Mouse (Mus musculus): ENCODE measurements around the gene Stab2. TPM values are rescaled to one million over a fixed set of nuclear protein-coding genes. Genes with fewer than 3 reads are reported as not detected.
A peak's percentile ranks its signal among the peaks of the same experiment; 100 is the strongest.

Gene Stab2
- 0.57 and 1.4 TPM in 2 replicates for polyA plus RNA-seq (2012; rRNA removed)

GRCm38 (mm10) chr10:87007385-87008214, at the start of gene Stab2:
TSS of gene Stab2 (minus strand) at chr10:87008025.
- WGBS = 52% methylated on average over 8 of the region's 8 CpGs
- no peak for DNase-seq (ENCODE audit: low read depth, low spot score)

DNA sequence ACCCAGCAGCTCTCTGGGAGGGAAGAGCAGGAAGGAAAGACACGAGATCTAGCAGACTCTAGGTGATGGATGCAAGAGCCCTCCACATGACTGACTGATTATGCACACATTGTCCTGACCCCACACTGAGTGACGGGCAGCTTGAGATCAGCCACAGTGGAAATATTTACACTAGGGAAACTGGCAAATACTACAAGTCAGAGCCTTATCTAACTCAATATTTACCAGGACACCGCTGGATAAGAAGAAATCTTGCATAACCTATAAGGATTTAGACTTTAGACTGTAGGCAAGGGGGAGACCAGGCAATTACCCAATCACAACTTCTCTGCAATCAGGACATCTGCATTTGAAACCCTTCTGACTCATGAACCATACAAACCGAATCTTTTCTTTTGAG, 43.9 kb upstream of the Stab2 start:
- DNase-seq (ENCODE audit: low read depth, low spot score) = no peak
- WGBS = 19% methylated on average over 4 of the region's 4 CpGs

- no peak for DNase-seq (ENCODE audit: low read depth, low spot score)
- 23% methylated on average over 3 of the region's 3 CpGs for WGBS
These were observed 41.4 kb upstream of the Stab2 start for GRCm38 (mm10) chr10:87049179-87049578.

- 81% methylated on average over 10 of the region's 10 CpGs for WGBS
- no peak for DNase-seq (ENCODE audit: low read depth, low spot score)
These were observed 39.2 kb upstream of the Stab2 start for GRCm38 (mm10) chr10:87046931-87047468.

DNA sequence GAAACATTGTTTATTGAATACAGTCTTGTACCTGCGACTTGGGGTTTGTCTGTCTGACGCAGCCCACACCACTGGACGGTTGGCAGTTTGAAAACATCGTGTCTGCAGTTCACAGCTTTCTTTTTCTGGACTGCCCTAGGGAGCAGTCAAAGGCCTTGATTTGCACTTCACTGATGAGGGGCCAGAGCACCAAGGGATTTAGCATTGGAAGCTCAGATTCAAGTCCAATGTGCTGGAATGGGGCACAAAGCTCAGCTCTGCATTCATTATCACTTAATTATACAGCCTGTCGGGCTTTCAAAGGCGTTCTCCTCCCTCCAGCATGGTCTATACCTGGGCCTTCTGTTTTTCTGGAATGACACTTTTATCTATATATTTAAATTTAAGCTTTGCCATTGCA, 38.6 kb upstream of the Stab2 start:
- DNase-seq (ENCODE audit: low read depth, low spot score) = no peak
- WGBS = 41% methylated on average over 6 of the region's 6 CpGs

GRCm38 (mm10) chr10:87045273-87045672, 37.4 kb upstream of the Stab2 start:
- 47% methylated on average over 3 of the region's 3 CpGs for WGBS
- DNase-seq (ENCODE audit: low read depth, low spot score) = no peak

GRCm38 (mm10) chr10:87041265-87041664, 33.4 kb upstream of the Stab2 start:
- DNase-seq (ENCODE audit: low read depth, low spot score) = no peak
- 83% methylated on average over 7 of the region's 7 CpGs for WGBS

DNA sequence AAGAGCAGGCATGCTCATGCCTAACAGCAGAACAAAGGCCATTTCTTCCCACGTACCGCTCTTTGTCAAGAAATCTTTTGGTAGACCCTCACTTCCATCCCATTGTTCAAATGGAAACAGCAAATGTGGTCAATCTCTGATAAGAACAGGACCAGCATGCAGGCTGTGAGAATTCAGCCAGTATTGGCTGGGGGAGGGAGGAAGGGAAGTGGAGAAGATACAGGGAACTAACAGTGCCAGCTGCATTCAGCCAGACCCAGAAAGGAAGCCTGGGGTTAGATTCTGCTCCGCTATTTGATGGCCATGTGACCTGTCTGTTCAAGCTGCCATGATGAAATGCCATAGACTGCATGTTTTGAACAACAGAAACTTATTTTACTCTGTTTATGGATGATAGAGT, 32.0 kb upstream of the Stab2 start:
- no peak for DNase-seq (ENCODE audit: low read depth, low spot score)
- WGBS = 88% methylated on average over 3 of the region's 3 CpGs

DNA sequence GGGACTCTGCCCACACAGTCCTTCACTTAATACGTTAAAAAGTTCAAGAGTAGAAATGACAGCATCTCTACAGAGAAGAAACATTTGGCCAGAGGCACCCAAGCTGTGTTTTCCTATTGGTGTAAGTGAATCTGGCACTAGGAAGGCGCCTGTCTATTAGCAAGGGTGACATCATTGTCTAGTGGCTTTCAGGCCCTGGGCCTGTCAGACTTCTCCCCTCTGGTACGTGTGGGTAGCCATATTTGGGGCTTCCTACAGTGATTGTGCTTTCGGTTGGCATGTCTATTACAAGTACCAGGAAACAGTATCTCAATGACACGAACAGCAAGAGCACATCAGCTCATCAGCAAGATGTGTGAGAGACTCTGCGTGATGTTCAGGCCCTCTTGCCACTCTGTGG, 31.5 kb upstream of the Stab2 start:
- WGBS = 78% methylated on average over 6 of the region's 6 CpGs
- DNase-seq (ENCODE audit: low read depth, low spot score) = no peak

DNA sequence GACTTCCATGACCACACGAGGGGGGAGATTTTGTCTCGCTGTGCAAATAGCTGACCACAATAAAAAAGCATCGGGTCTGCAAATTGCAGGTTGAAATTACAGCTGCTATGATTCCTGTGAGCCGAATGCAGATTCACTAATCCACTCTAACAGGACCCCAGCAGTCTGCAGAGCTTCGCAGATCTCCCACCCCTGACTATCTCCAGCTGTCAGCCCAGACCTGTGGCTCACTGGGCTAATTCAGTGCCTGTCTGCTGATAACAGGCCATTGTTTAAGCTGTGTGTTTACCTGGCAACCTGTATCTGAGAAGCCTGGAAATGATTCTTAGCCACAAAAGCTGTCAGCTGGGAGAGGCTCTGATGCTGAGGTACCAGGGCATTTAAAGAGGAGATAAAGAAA, 29.2 kb upstream of the Stab2 start:
- WGBS = 23% methylated on average over 5 of the region's 5 CpGs
- no peak for DNase-seq (ENCODE audit: low read depth, low spot score)

GRCm38 (mm10) chr10:87036271-87036703, 28.5 kb upstream of the Stab2 start:
- no peak for DNase-seq (ENCODE audit: low read depth, low spot score)
- 68% methylated on average over 14 of the region's 14 CpGs for WGBS

- no peak for DNase-seq (ENCODE audit: low read depth, low spot score)
- 82% methylated on average over 15 of the region's 15 CpGs for WGBS
These were observed 28.0 kb upstream of the Stab2 start for GRCm38 (mm10) chr10:87035866-87036265.

- no peak for DNase-seq (ENCODE audit: low read depth, low spot score)
- WGBS = 77% methylated on average over 8 of the region's 8 CpGs
These were observed 24.9 kb upstream of the Stab2 start for GRCm38 (mm10) chr10:87032768-87033167.

GRCm38 (mm10) chr10:87024884-87025283, 17.1 kb upstream of the Stab2 start:
- 2% methylated on average over 9 of the region's 10 CpGs for WGBS
- DNase-seq (ENCODE audit: low read depth, low spot score) = peak; percentile 38

- no peak for DNase-seq (ENCODE audit: low read depth, low spot score)
- WGBS = 52% methylated on average over 16 of the region's 16 CpGs
These were observed 12.9 kb upstream of the Stab2 start for GRCm38 (mm10) chr10:87020711-87021110.

GRCm38 (mm10) chr10:87018876-87019275, 11.1 kb upstream of the Stab2 start:
- DNase-seq (ENCODE audit: low read depth, low spot score) = no peak
- 72% methylated on average over 9 of the region's 9 CpGs for WGBS

GRCm38 (mm10) chr10:87016151-87016692, 8.4 kb upstream of the Stab2 start:
- DNase-seq (ENCODE audit: low read depth, low spot score) = no peak
- WGBS = 27% methylated on average over 9 of the region's 9 CpGs

DNA sequence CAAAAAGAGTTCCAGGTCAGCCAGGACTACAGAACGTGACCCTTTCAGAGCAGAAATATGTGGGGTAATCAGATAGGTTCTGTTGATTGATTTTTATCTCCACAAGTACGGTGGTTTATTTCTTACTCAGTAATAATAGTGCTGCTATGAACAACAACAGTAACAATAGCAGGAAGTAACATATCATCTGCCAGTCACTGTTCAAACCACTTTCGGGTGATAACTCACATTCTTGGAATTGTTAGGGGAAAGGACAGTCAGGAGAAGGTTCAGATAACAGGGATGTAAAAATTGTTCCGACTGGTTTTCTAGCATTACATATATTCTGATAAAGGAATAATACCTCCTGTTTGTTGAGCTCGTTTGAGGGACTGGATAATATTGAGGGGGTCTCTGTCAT, 7.6 kb upstream of the Stab2 start:
- no peak for DNase-seq (ENCODE audit: low read depth, low spot score)
- 36% methylated on average over 5 of the region's 5 CpGs for whole genome bisulfite sequencing

- 73% methylated on average over 7 of the region's 7 CpGs for WGBS
- no peak for DNase-seq (ENCODE audit: low read depth, low spot score)
These were observed 6.7 kb upstream of the Stab2 start for GRCm38 (mm10) chr10:87014391-87014965.

DNA sequence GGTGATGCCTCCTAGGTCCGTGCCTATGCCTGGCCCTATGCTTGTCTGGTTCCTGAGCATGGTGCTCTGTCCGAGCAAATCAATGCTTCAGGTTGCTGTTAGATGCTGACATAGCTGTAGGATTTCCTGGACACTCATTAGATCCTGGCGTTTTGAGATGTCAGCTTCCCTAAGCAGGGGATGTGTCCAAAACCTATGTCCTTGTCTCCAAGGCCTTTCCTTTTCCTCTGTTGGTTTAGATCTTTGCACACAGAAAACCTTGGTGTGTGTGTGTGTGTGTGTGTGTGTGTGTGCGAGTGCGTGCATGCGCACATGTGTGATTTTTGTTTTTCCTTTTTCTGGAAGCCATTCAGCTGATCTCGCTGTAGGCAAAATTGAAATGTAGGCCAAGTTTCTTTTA, 4.3 kb upstream of the Stab2 start:
- no peak for DNase-seq (ENCODE audit: low read depth, low spot score)
- 85% methylated on average over 7 of the region's 7 CpGs for WGBS

GRCm38 (mm10) chr10:87008215-87008499, 332 bp upstream of the Stab2 start:
- no peak for DNase-seq (ENCODE audit: low read depth, low spot score)

More at GRCm38 (mm10) chr10:87008215-87008499, 332 bp upstream of the Stab2 start:
- 71% methylated on average over 3 of the region's 3 CpGs for WGBS

Data from large intestine, adult 2 months (tissue).